13 mouse cellular contexts compared by ENCODE assay signal in genomic region chr17:45702254-45702653, GRCm38 (mm10). TPM values are rescaled to one million over a fixed set of nuclear protein-coding genes. Genes with fewer than 3 reads are reported as not detected.
DNase-seq lines count a peak whose midpoint lies in the region; ATAC-seq lines count a peak whose summit lies in the region.
"Had no signal": no experiment of that assay in that cellular context is flagged by ENCODE, and none has a peak within 500 bp of the region (broad histone marks: within the 10 kb centered on the region; RNA-seq: fewer than 3 reads in every experiment).

No protein-coding gene starts in this region.

- no peak overlapping the region for H3K9ac ChIP-seq in midbrain, embryonic 11.5 days (ENCODE audit: low read length)
- H3K9ac ChIP-seq in midbrain, embryonic 15.5 days: no peak overlapping the region

- no peaks in the 10 kb centered on the region for H3K9me3 ChIP-seq in midbrain, embryonic 11.5 days (ENCODE audit: control insufficient read depth, low read length)
- no peaks in the 10 kb centered on the region for H3K9me3 ChIP-seq in midbrain, embryonic 15.5 days

- no peaks in the 10 kb centered on the region for H3K27me3 ChIP-seq in midbrain, embryonic 11.5 days (ENCODE audit: control insufficient read depth, insufficient read depth, low read length)
- no peaks in the 10 kb centered on the region for H3K27me3 ChIP-seq in midbrain, embryonic 15.5 days (replicated peaks)

- H3K36me3 ChIP-seq in midbrain, embryonic 11.5 days (ENCODE audit: control insufficient read depth, insufficient read depth, low read length): 0 out of 2 replicates have a peak, but pooled peaks cover 4% of the 10 kb centered on the region
- 0 out of 2 replicates have a peak, but pooled peaks cover 6% of the 10 kb centered on the region for H3K36me3 ChIP-seq in midbrain, embryonic 15.5 days (replicated peaks)

- peak; percentile 61 for DNase-seq in midbrain, embryonic 11.5 days (ENCODE audit: low spot score, missing footprints)
- peak; percentile 84 to 88 for DNase-seq in lung, adult 18-20 months
- peak; percentile 64 to 78 for DNase-seq in lung, postnatal 4 days
- no peak for DNase-seq in cerebellum, adult 11 months
- no peak for DNase-seq in kidney, postnatal 10 days
- no peak for DNase-seq in c-Kit-positive CD71-positive TER-119-positive erythroid progenitor cells, embryonic 14.5 days (ENCODE audit: low spot score)
- DNase-seq: cerebellum, adult 9-10 months; gastrocnemius, postnatal 10 days; kidney, adult 18-20 months had no signal

- no peak overlapping the region for H3K4me2 ChIP-seq in midbrain, embryonic 11.5 days
- H3K4me2 ChIP-seq in midbrain, embryonic 15.5 days: no peak overlapping the region
- H3K4me2 ChIP-seq: heart, embryonic 11.5 days had no signal

- WGBS in midbrain, embryonic 11.5 days: 51% methylated on average over 4 of the region's 4 CpGs
- WGBS in midbrain, embryonic 15.5 days: 56% methylated on average over 4 of the region's 4 CpGs

- H3K27ac ChIP-seq in midbrain, embryonic 11.5 days (ENCODE audit: low read depth, low read length): no peak overlapping the region
- no peak overlapping the region for H3K27ac ChIP-seq in midbrain, embryonic 15.5 days

- no peak for ATAC-seq in midbrain, embryonic 11.5 days (ENCODE audit: low FRiP score)
- ATAC-seq in midbrain, embryonic 15.5 days (replicated peaks): no peak
- ATAC-seq: activated CD4-positive, CD25-positive, alpha-beta regulatory T cell, adult 4 months; forebrain, embryonic 16.5 days had no signal

- H3K4me1 ChIP-seq in midbrain, embryonic 11.5 days (ENCODE audit: control insufficient read depth, insufficient read depth, low read length): peaks cover 5% of the 10 kb centered on the region; the same call in 1 of the 2 replicates
- H3K4me1 ChIP-seq in midbrain, embryonic 15.5 days: peaks cover 4% of the 10 kb centered on the region; the same call in 1 of the 2 replicates

- H3K4me3 ChIP-seq in midbrain, embryonic 11.5 days (ENCODE audit: low read depth, low read length): no peak overlapping the region
- no peak overlapping the region for H3K4me3 ChIP-seq in midbrain, embryonic 15.5 days

RNA-seq across cellular contexts. Expression of gene Tmem63b, which starts 15.5 kb away (rescaled TPM):
- polyA plus RNA-seq in midbrain, embryonic 11.5 days (2014; fragmentation: Nextera tagmentation; extraction: Ambion mirVana): 43.3 and 49.3 TPM in 2 replicates
- polyA plus RNA-seq in midbrain, embryonic 15.5 days (2015; fragmentation: Nextera tagmentation; extraction: Ambion mirVana): 173 and 177 TPM in 2 replicates

RNA-seq across cellular contexts. Expression of gene Mrpl14, which starts 16.1 kb away (rescaled TPM):
- 111 and 114 TPM in 2 replicates for polyA plus RNA-seq in midbrain, embryonic 11.5 days (2014; fragmentation: Nextera tagmentation; extraction: Ambion mirVana)
- 118 and 124 TPM in 2 replicates for polyA plus RNA-seq in midbrain, embryonic 15.5 days (2015; fragmentation: Nextera tagmentation; extraction: Ambion mirVana)

RNA-seq across cellular contexts. Expression of gene 1600014C23Rik, which starts 31.4 kb away (rescaled TPM):
- polyA plus RNA-seq in midbrain, embryonic 11.5 days (2014; fragmentation: Nextera tagmentation; extraction: Ambion mirVana): 0.48 TPM in 1 of 2 replicates, not detected in the other
- polyA plus RNA-seq in midbrain, embryonic 15.5 days (2015; fragmentation: Nextera tagmentation; extraction: Ambion mirVana): 0.61 TPM in 1 of 2 replicates, not detected in the other
- polyA plus RNA-seq: activated CD4-positive, CD25-positive, alpha-beta regulatory T cell, adult 4 months had no signal

RNA-seq across cellular contexts. Expression of gene Capn11, which starts 43.1 kb away (rescaled TPM):
- 0.52 and 0.84 TPM in 2 replicates for polyA plus RNA-seq in midbrain, embryonic 11.5 days (2014; fragmentation: Nextera tagmentation; extraction: Ambion mirVana)
- 0.65 and 1.2 TPM in 2 replicates for polyA plus RNA-seq in midbrain, embryonic 15.5 days (2015; fragmentation: Nextera tagmentation; extraction: Ambion mirVana)

Comparison
In these comparisons a context has a peak if more than half of its experiments do, and no peak if none do; other contexts are left out.
1. DNase-seq: peak in midbrain, embryonic 11.5 days (single experiment), lung, adult 18-20 months (2 of 2) and lung, postnatal 4 days (2 of 2); none in cerebellum, adult 11 months (single experiment), kidney, postnatal 10 days (single experiment) and c-Kit-positive CD71-positive TER-119-positive erythroid progenitor cells, embryonic 14.5 days (single experiment).